Mouse (Mus musculus): ENCODE data around the gene Cep170.

Gene Cep170

GRCm38 (mm10) chr1:176824611-176825010 lies 10.7 kb upstream of the Cep170 start:
- no peak for DNase-seq

- no peak for DNase-seq
Measured at GRCm38 (mm10) chr1:176823889-176824288, 10.0 kb upstream of the Cep170 start.

GRCm38 (mm10) chr1:176822949-176823348 lies 9.1 kb upstream of the Cep170 start:
- no peak for DNase-seq

GRCm38 (mm10) chr1:176821929-176822328 lies 8.1 kb upstream of the Cep170 start:
- no peak for DNase-seq

- DNase-seq: no peak
Measured at GRCm38 (mm10) chr1:176818763-176819162, 4.9 kb upstream of the Cep170 start.

GRCm38 (mm10) chr1:176818147-176818546 lies 4.3 kb upstream of the Cep170 start:
- no peak for DNase-seq

GRCm38 (mm10) chr1:176816728-176817127 lies 2.9 kb upstream of the Cep170 start:
- no peak for DNase-seq

GRCm38 (mm10) chr1:176814591-176815062 lies 760 bp upstream of the Cep170 start, which contains the start of gene Sdccag8:
Sdccag8 (plus strand) TSS chr1:176814660.
- peak; percentile 81 to 87 for DNase-seq

- DNase-seq: peak; percentile 52 to 53
Measured at GRCm38 (mm10) chr1:176813292-176814035, 403 bp downstream of the Cep170 start.

GRCm38 (mm10) chr1:176812491-176813291 lies 1.2 kb downstream of the Cep170 start:
- no peak for DNase-seq

GRCm38 (mm10) chr1:176811892-176812291 lies 2.0 kb downstream of the Cep170 start:
- no peak for DNase-seq

- DNase-seq: no peak
Measured at GRCm38 (mm10) chr1:176810161-176810560, 3.7 kb downstream of the Cep170 start.

GRCm38 (mm10) chr1:176800728-176801365 lies 13.0 kb downstream of the Cep170 start:
- peak; percentile 52 to 58 for DNase-seq

- no peak for DNase-seq
Measured at GRCm38 (mm10) chr1:176798673-176799072, 15.2 kb downstream of the Cep170 start.

GRCm38 (mm10) chr1:176792175-176792574 lies 21.7 kb downstream of the Cep170 start:
- DNase-seq: no peak

- DNase-seq: no peak
Measured at GRCm38 (mm10) chr1:176789326-176789725, 24.5 kb downstream of the Cep170 start.

- DNase-seq: no peak
Measured at GRCm38 (mm10) chr1:176774533-176774932, 39.3 kb downstream of the Cep170 start.

- DNase-seq: no peak
Measured at GRCm38 (mm10) chr1:176762295-176762694, 51.6 kb downstream of the Cep170 start.

GRCm38 (mm10) chr1:176760673-176761072 lies 53.2 kb downstream of the Cep170 start:
- DNase-seq: no peak

GRCm38 (mm10) chr1:176755586-176755985 lies 58.3 kb downstream of the Cep170 start:
- DNase-seq: no peak

- DNase-seq: no peak
Measured at GRCm38 (mm10) chr1:176753861-176754718, 59.8 kb downstream of the Cep170 start.

GRCm38 (mm10) chr1:176749708-176750107 lies 64.2 kb downstream of the Cep170 start:
- DNase-seq: no peak
